Mouse (Mus musculus) heart, embryonic 14.5 days (tissue): Measurements from ENCODE around the gene Frs2. TPM values are rescaled to one million over a fixed set of nuclear protein-coding genes. Genes with fewer than 3 reads are reported as not detected.

Experiments
- ATAC-seq: fragments of 200-750 bp; cut with Nextera tagmentation; 2 replicates; pipeline ENCODE4 v1.8.0; 2017; ENCODE audit warnings: low read depth, moderate TSS enrichment; ENCODE audit not compliant: insufficient number of reproducible peaks, insufficient read depth, low FRiP score
- H3K27ac ChIP-seq, 2 experiments: fragments of 200-500 bp in 1 of 2; fragments of 300-500 bp in 1 of 2; sonication (generic) in 1 of 2; replicated peaks in 1 of 2; 2 replicates each; pipeline ENCODE4 v1.5.1; 2012 to 2014; ENCODE audit warnings: low read depth in 2 of 2, low read length in 2 of 2, control low read depth in 1 of 2, mild to moderate bottlenecking in 1 of 2, mixed read lengths in 1 of 2; ENCODE audit not compliant: control insufficient read depth in 1 of 2, insufficient read depth in 1 of 2
- H3K27me3 ChIP-seq: fragments of 300-500 bp; sonication (generic); 2 replicates; pipeline ENCODE4 v1.6.1; 2014; ENCODE audit warnings: mild to moderate bottlenecking, low read length, control low read depth; ENCODE audit not compliant: control insufficient read depth, insufficient read depth
- H3K36me3 ChIP-seq: fragments of 300-500 bp; sonication (generic); 2 replicates; pipeline ENCODE4 v1.6.1; 2014; ENCODE audit warnings: mild to moderate bottlenecking, control low read depth, low read length, mixed read lengths; ENCODE audit not compliant: control insufficient read depth, insufficient read depth
- H3K4me1 ChIP-seq, 2 experiments: fragments of 200-500 bp in 1 of 2; fragments of 300-500 bp in 1 of 2; sonication (generic) in 1 of 2; 2 replicates each; pipeline ENCODE4 v1.6.1; 2012 to 2014; ENCODE audit warnings: low read length in 2 of 2, control low read depth in 1 of 2, mixed read lengths in 1 of 2; ENCODE audit not compliant: control insufficient read depth in 2 of 2, insufficient read depth in 2 of 2
- H3K4me2 ChIP-seq: fragments of 300-500 bp; sonication (generic); 2 replicates; pipeline ENCODE4 v1.6.1; 2014; ENCODE audit warnings: mild to moderate bottlenecking, low read length
- H3K4me3 ChIP-seq, 2 experiments: fragments of 200-500 bp in 1 of 2; fragments of 300-500 bp in 1 of 2; sonication (generic) in 1 of 2; 2 replicates each; pipeline ENCODE4 v1.5.1; 2012 to 2014; ENCODE audit warnings: low read length in 2 of 2, mild to moderate bottlenecking in 2 of 2, control low read depth in 1 of 2, low read depth in 1 of 2, moderate library complexity in 1 of 2; ENCODE audit not compliant: control insufficient read depth in 1 of 2, insufficient read depth in 1 of 2
- H3K9ac ChIP-seq: fragments of 300-500 bp; sonication (generic); 2 replicates; pipeline ENCODE4 v1.6.1; 2014; ENCODE audit warnings: mild to moderate bottlenecking, low read length
- H3K9me3 ChIP-seq: fragments of 300-500 bp; sonication (generic); 2 replicates; pipeline ENCODE4 v1.6.1; 2016; ENCODE audit warnings: low read length, control low read depth; ENCODE audit not compliant: control insufficient read depth
- WGBS: fragments of 180-500 bp; shearing (Covaris S2); extraction: QIAGEN DNeasy Blood & Tissue Kit; methylation state at CpG from one replicate; pipeline ENCODE4 v1.1.7; 2014; 5-methylcytosine and 5-hydroxymethylcytosine counted together
- polyA plus RNA-seq: library from polyadenylated mRNA; unstranded; fragments of >200 nt; fragmentation: Nextera tagmentation; extraction: Ambion mirVana; gene quantifications from 2 replicates; pipeline ENCODE4 v1.2.1, GENCODE M21; 2014

The Frs2 gene
- polyA plus RNA-seq, result 25.4 and 26.1 TPM in 2 replicates

GRCm38 (mm10) chr10:117148361-117149003 lies at the start of gene Frs2:
TSS of gene Frs2 (minus strand) at chr10:117148534.
- no peaks in the 10 kb centered on the region for H3K27me3 ChIP-seq
- H3K9ac ChIP-seq, result peak within 1 kb of the TSS; percentile 98
- peak within 1 kb of the TSS; percentile 92 to 96 for H3K4me3 ChIP-seq
- H3K4me1 ChIP-seq, result peaks cover 19 to 54% of the 10 kb centered on the region in 2 experiments
- no peaks in the 10 kb centered on the region; the same call in 1 of the 2 replicates for H3K9me3 ChIP-seq
- H3K36me3 ChIP-seq, result no peaks in the 10 kb centered on the region
- ATAC-seq, result peak; percentile 96
- peak within 1 kb of the TSS; percentile 64 for H3K4me2 ChIP-seq
- peak within 1 kb of the TSS; percentile 85 to 95 for H3K27ac ChIP-seq
- under 1% methylated on average over 57 of the region's 57 CpGs for WGBS

DNA sequence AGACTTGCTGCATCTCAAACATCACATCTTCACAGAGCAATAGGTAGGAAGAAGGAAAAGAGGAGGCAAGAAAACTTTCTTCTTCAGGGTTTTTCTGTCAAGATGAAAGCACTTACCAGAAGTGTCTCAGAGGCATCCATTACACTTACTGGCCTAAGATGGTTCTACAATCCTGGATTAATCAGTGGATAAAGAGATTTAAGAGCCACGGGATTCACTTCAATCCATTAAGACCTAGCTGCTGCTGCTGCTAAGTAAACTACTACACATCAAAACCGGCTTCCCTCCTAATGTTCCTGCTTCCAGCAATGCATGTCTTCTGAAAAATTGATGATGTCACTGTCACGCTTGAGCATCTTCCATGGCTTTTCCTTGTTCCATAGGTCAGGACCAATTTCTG lies 48.4 kb upstream of the Frs2 start:
- Histone ChIP-seq H3K4me3 (no peak overlapping the region), H3K4me1 (peaks cover 0 to 8% of the 10 kb centered on the region in 2 experiments; a peak in 1 of 4 replicates), H3K4me2 (no peak overlapping the region), H3K27me3 (no peaks in the 10 kb centered on the region), H3K9ac (no peak overlapping the region), H3K9me3 (no peaks in the 10 kb centered on the region), H3K36me3 (no peaks in the 10 kb centered on the region), H3K27ac (no peak overlapping the region)
- 83% methylated on average over 3 of the region's 3 CpGs for WGBS
- no peak for ATAC-seq

- peaks cover 0 to 8% of the 10 kb centered on the region in 2 experiments; a peak in 1 of 4 replicates for H3K4me1 ChIP-seq
- H3K27me3 ChIP-seq, result no peaks in the 10 kb centered on the region
- H3K4me2 ChIP-seq, result no peak overlapping the region
- no peak overlapping the region for H3K4me3 ChIP-seq
- no peaks in the 10 kb centered on the region for H3K9me3 ChIP-seq
- WGBS, result 96% methylated on average over 4 of the region's 4 CpGs
- no peak overlapping the region for H3K27ac ChIP-seq
- H3K9ac ChIP-seq, result no peak overlapping the region
- ATAC-seq, result no peak
- H3K36me3 ChIP-seq, result no peaks in the 10 kb centered on the region
Observed at GRCm38 (mm10) chr10:117195748-117196147, 47.4 kb upstream of the Frs2 start.

GRCm38 (mm10) chr10:117195005-117195404 lies 46.7 kb upstream of the Frs2 start:
- no peak overlapping the region for H3K9ac ChIP-seq
- no peak for ATAC-seq

GRCm38 (mm10) chr10:117193364-117193763 lies 45.0 kb upstream of the Frs2 start:
- no peak overlapping the region for H3K4me3 ChIP-seq
- H3K9ac ChIP-seq, result no peak overlapping the region
- ATAC-seq, result no peak
- peaks cover 0 to 6% of the 10 kb centered on the region in 2 experiments; a peak in 1 of 4 replicates for H3K4me1 ChIP-seq
- no peaks in the 10 kb centered on the region for H3K36me3 ChIP-seq
- no peaks in the 10 kb centered on the region for H3K27me3 ChIP-seq
- no peak overlapping the region for H3K4me2 ChIP-seq
- no peak overlapping the region for H3K27ac ChIP-seq
- 84% methylated on average over 5 of the region's 5 CpGs for WGBS
- H3K9me3 ChIP-seq, result no peaks in the 10 kb centered on the region

More at GRCm38 (mm10) chr10:117195005-117195404, 46.7 kb upstream of the Frs2 start:
- Histone ChIP-seq H3K27ac (no peak overlapping the region), H3K4me1 (peaks cover 0 to 8% of the 10 kb centered on the region in 2 experiments; a peak in 1 of 4 replicates), H3K9me3 (no peaks in the 10 kb centered on the region), H3K36me3 (no peaks in the 10 kb centered on the region), H3K4me3 (no peak overlapping the region), H3K27me3 (no peaks in the 10 kb centered on the region), H3K4me2 (no peak overlapping the region)
- 86% methylated on average over 12 of the region's 12 CpGs for WGBS

GRCm38 (mm10) chr10:117185399-117186089 lies 37.2 kb upstream of the Frs2 start:
- H3K4me3 ChIP-seq, result no peak overlapping the region
- no peaks in the 10 kb centered on the region for H3K36me3 ChIP-seq
- ATAC-seq, result no peak
- H3K9ac ChIP-seq, result no peak overlapping the region
- no peaks in the 10 kb centered on the region for H3K27me3 ChIP-seq
- H3K4me1 ChIP-seq, result peaks cover 8 to 20% of the 10 kb centered on the region in 2 experiments
- no peak overlapping the region for H3K4me2 ChIP-seq
- no peak overlapping the region for H3K27ac ChIP-seq
- H3K9me3 ChIP-seq, result no peaks in the 10 kb centered on the region
- WGBS, result 40% methylated on average over 9 of the region's 9 CpGs

DNA sequence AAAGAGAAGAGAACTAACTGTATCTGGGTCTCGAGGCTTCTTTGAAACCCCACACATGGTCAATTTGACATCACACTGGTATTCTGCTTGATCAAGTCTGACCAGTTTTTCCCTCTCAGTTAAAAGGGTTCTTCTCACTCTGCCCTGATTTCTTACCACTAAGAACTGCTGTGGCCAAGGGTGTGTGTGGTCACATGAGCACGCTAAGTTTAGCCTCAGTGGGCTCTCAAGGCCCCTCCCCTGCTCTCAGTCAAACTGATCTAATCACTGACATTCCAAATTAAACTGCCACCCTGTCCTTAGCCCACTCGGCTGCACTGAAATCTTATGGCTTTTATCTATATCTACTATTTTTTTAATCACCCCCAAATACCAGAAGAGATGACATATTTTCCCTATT lies 32.8 kb upstream of the Frs2 start:
- Histone ChIP-seq H3K9ac (no peak overlapping the region), H3K36me3 (no peaks in the 10 kb centered on the region), H3K27me3 (no peaks in the 10 kb centered on the region), H3K27ac (peak overlapping the region; percentile 34 to 60; a peak in 3 of 4 replicates), H3K4me1 (peaks cover 8 to 20% of the 10 kb centered on the region in 2 experiments), H3K4me2 (no peak overlapping the region), H3K9me3 (no peaks in the 10 kb centered on the region), H3K4me3 (no peak overlapping the region)
- 21% methylated on average over 3 of the region's 3 CpGs for WGBS
- peak; percentile 78; the same call in 1 of the 2 replicates for ATAC-seq
